Mouse (Mus musculus) liver, adult 2 months (tissue): ENCODE measurements at regions not wholly inside any gene's neighbourhood (a gene's known extent, or its start where the extent isn't known, plus 50 kb on each side); places are given as distances from the start of the nearest gene placed in this dataset.

Source experiments
- DNase-seq: peaks from one replicate; pipeline ENCODE4 v3.0.0-alpha.2; 2011; ENCODE audit warnings: low read depth, low spot score; ENCODE audit errors: extremely low read depth
- H3K27ac ChIP-seq: fragments of 200-500 bp; replicated peaks from 2 replicates; pipeline ENCODE4 v1.5.1; 2012; ENCODE audit warnings: low read depth, mild to moderate bottlenecking, control low read depth, inconsistent platforms, low read length; ENCODE audit not compliant: insufficient read depth
- H3K27me3 ChIP-seq: fragments of 200-500 bp; 2 replicates; pipeline ENCODE4 v1.6.1; 2012; ENCODE audit warnings: mild to moderate bottlenecking, moderate library complexity, low read length, inconsistent platforms; ENCODE audit not compliant: control insufficient read depth, insufficient read depth
- H3K36me3 ChIP-seq: fragments of 200-500 bp; 2 replicates; pipeline ENCODE4 v1.6.1; 2012; ENCODE audit warnings: low read length, inconsistent platforms; ENCODE audit not compliant: control insufficient read depth, insufficient read depth
- H3K4me1 ChIP-seq: fragments of 200-500 bp; 2 replicates; pipeline ENCODE4 v1.6.1; 2011; ENCODE audit warnings: low read length; ENCODE audit not compliant: control insufficient read depth, insufficient read depth
- H3K4me3 ChIP-seq: fragments of 200-500 bp; 2 replicates; pipeline ENCODE4 v1.5.1; 2011; ENCODE audit warnings: low read depth, mild to moderate bottlenecking, control low read depth, low read length, moderate library complexity; ENCODE audit not compliant: insufficient read depth
- H3K79me2 ChIP-seq: fragments of 200-500 bp; 2 replicates; pipeline ENCODE4 v1.6.1; 2012; ENCODE audit warnings: inconsistent platforms, mild to moderate bottlenecking, low read length, moderate library complexity; ENCODE audit not compliant: control insufficient read depth, insufficient read depth
- H3K9ac ChIP-seq: fragments of 200-500 bp; 2 replicates; pipeline ENCODE4 v1.6.1; 2012; ENCODE audit warnings: low read depth, mild to moderate bottlenecking, control low read depth, inconsistent platforms, low read length
- CTCF ChIP-seq: fragments of 200-500 bp; IDR thresholded peaks from 2 replicates; pipeline ENCODE4 v1.5.1; 2011; ENCODE audit warnings: low read depth, low read length, control low read depth
- POLR2A ChIP-seq: fragments of 200-500 bp; IDR thresholded peaks from 2 replicates; pipeline ENCODE4 v1.6.1; 2011; ENCODE audit warnings: low read length, control low read depth; ENCODE audit not compliant: insufficient read depth; ENCODE audit errors: extremely low read depth
- WGBS: fragments of 180-500 bp; shearing (Covaris S2); methylation state at CpG from one replicate; pipeline ENCODE4 v1.1.7; 2018; 5-methylcytosine and 5-hydroxymethylcytosine counted together

- Histone ChIP-seq H3K9ac (no peak overlapping the region), H3K4me1 (no peaks in the 10 kb centered on the region), H3K36me3 (no peaks in the 10 kb centered on the region), H3K27ac (no peak overlapping the region), H3K27me3 (no peaks in the 10 kb centered on the region), H3K4me3 (no peak overlapping the region), H3K79me2 (no peaks in the 10 kb centered on the region)
- no peak for DNase-seq
- TF ChIP-seq CTCF (no peak), POLR2A (no peak)
- 36% methylated on average over 8 of the region's 8 CpGs for WGBS
Observed at GRCm38 (mm10) chr10:92556526-92557422, 165.4 kb downstream of the Nedd1 start.

- 72% methylated on average over 13 of the region's 13 CpGs for WGBS
- Histone ChIP-seq H3K4me3 (no peak overlapping the region), H3K27me3 (no peaks in the 10 kb centered on the region), H3K36me3 (no peaks in the 10 kb centered on the region), H3K4me1 (no peaks in the 10 kb centered on the region), H3K9ac (no peak overlapping the region), H3K79me2 (no peaks in the 10 kb centered on the region), H3K27ac (no peak overlapping the region)
- DNase-seq: no peak
- TF ChIP-seq POLR2A (no peak), CTCF (no peak)
Observed at GRCm38 (mm10) chr10:92555727-92556525, 166.3 kb downstream of the Nedd1 start.

GRCm38 (mm10) chr10:92553966-92554365 is 168.3 kb downstream of the Nedd1 start:
- Histone ChIP-seq H3K27me3 (no peaks in the 10 kb centered on the region), H3K27ac (no peak overlapping the region), H3K36me3 (no peaks in the 10 kb centered on the region), H3K4me1 (no peaks in the 10 kb centered on the region), H3K79me2 (no peaks in the 10 kb centered on the region), H3K4me3 (no peak overlapping the region), H3K9ac (no peak overlapping the region)
- TF ChIP-seq CTCF (no peak), POLR2A (no peak)
- no peak for DNase-seq
- WGBS: 88% methylated on average over 3 of the region's 3 CpGs

DNA sequence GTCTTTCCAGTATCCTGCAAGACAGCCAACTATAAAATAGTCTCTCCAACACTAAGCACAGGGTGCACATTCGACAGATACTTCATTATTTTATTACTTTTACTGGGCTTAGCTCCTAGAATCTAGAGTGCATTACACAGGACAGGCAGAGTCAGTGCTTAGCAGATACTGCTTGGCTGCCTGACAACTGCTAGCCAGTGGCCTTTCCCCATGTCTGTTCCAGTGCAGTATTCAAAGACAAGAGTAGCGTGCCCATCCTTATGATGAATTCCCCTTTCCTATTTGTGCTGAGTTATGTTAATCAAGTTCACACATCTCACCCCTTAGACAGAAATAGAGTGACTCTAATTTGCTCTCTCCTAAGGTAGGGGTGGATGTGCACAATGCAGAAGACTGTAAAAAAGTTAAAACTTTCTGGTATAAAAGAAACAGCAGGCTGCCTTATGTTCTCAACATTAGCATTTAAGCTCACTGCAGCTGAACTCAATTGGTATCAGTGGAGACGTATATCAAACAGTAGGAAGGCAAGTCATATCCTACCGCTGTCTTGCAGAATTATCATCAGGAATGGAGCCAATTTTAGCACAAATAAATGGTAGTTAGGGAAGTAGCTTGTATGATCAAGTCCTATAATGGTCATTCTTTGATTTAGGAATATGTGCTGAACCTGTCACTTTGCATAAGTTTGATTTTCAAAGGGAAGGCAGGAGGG is 173.2 kb downstream of the Nedd1 start:
- WGBS: 74% methylated on average over 4 of the region's 4 CpGs
- no peak overlapping the region for H3K27ac ChIP-seq

DNA sequence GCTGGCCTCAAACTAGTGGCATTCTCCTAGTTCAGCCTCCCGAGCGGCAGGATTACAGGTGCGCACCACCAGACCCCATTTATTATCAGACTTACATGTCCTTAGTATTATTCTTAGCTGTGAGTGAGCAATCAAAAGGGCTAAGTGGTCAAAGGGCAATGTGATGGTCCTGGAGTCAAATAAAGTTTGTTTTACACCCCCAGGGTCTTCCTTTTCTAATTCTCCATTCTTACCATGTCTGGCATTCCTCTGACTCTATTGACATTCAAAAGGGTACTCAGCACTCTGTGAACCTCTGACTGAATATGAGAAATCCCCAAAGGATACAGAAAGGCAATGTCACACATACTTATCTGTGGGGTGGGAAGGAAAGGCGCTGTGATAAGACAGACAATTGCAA is 183.8 kb downstream of the Nedd1 start:
- Histone ChIP-seq H3K4me1 (no peaks in the 10 kb centered on the region), H3K27me3 (no peaks in the 10 kb centered on the region), H3K36me3 (no peaks in the 10 kb centered on the region), H3K9ac (no peak overlapping the region), H3K27ac (no peak overlapping the region), H3K79me2 (no peaks in the 10 kb centered on the region), H3K4me3 (no peak overlapping the region)
- WGBS: 82% methylated on average over 4 of the region's 4 CpGs
- TF ChIP-seq POLR2A (no peak), CTCF (no peak)
- no peak for DNase-seq

More for the DNA sequence above, 173.2 kb downstream of the Nedd1 start:
- Histone ChIP-seq H3K79me2 (no peaks in the 10 kb centered on the region), H3K27me3 (no peaks in the 10 kb centered on the region), H3K36me3 (no peaks in the 10 kb centered on the region), H3K4me1 (no peaks in the 10 kb centered on the region), H3K9ac (no peak overlapping the region), H3K4me3 (no peak overlapping the region)
- DNase-seq: no peak
- TF ChIP-seq CTCF: no peak
- no peak for TF ChIP-seq POLR2A
